Mouse (Mus musculus) embryo, embryonic 11 days (tissue): ENCODE data around the gene Ttc21a.

ENCODE experiments used
- DNase-seq: peaks from one replicate; pipeline ENCODE4 v3.0.0-alpha.2; 2015

Ttc21a gene

DNA sequence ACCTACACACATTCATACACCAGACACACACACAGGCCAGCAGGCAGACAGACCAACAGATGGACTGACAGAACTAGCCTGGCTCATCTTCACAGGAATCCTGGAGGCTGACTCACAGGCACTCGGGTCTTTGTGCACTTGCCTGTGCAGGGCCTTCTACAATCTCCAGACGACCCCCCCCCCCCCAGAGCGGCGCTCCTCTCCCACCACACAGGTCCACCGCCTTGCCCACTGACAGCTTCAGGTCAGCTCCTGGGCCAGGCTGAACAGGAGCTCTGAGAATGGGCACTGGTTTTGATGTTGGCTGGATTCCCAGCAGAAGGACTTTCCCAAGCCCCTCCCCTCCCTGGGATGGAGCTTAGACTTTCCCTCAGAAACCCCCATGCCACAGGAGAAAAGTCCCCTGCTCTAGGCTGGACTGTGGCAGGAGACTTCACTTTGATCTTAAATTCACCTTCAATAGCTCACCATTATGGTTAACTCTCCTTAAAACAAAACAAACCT, 40.2 kb downstream of the Ttc21a start:
- no peak for DNase-seq

DNA sequence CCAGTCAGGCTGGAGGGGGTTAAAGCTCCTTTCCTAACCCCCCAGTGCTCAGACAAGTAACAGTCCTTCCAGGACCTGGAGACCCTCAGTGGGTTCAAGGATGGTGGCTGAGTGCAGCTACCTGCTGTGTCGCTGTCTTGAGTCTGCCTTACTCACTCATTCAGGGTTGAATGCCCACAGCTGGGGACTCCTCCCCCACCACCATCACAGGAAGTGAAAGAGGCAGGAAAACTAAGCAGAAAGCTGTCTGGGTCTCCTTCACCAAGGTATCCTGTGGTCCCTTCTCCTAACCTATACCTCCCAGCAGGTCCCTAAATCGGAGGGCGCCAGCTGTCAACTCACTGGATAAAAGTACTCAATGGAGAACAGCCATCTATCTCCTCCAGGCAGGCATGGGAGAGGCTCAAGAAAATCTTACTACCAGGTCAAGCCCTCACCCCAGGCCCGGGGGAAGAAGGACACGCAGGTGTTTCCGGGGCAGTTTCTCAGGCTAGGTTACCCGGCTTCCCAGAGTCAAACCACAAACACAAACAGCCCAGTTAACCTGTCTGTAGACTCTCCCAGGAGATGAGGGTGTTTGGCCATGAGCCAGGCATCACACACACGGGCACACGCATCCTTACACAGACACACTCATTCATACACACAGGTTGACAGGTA, 40.9 kb downstream of the Ttc21a start:
- DNase-seq: no peak

DNA sequence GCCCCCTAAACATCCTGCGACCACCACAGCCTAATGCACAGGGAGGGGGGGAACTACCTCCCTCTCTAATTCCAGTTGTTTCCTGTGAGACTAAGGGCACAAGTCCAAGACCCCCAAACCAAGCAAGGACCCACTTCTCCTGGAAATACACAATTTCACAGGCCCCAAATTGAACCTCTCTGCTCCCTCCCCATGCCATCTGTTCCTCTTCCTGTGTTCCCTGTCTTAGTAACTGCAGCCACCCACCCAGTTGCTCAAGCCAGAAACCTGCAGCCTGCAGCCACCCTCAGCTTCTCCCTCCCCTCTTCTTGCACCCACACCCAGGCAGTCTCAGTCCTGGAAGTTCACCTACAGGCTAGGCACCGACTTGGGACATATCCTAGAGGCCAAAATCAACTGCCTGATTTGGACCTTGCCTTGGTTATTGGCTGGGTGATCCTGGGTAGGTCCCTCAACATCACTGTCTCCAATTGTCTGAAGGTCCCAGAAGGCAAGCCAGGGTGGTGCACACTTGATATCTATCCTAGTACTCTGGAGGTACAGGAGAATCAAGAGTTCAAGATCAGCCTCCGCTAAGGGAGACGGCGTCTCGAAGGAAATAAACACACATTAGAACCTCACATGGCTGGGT, 41.5 kb downstream of the Ttc21a start:
- DNase-seq: no peak

DNA sequence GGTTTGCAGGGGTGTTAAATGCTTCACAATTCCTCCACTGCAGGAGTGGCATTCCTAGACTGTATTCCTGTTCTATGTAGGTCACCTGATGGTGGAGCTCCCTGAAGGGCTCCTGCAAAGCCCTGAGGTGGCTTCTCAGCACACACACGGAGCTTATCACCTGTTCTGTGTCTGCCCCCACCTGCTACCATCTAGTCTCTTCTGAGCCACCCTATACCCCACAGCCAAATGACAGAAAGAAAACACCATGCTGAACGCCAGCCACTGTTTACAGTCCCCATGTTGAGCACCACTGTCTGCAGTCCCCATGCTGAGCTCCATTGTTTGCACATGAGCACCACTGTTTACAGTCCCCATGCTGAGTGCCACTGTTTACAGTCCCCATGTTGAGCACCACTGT, 42.3 kb downstream of the Ttc21a start:
- no peak for DNase-seq

DNA sequence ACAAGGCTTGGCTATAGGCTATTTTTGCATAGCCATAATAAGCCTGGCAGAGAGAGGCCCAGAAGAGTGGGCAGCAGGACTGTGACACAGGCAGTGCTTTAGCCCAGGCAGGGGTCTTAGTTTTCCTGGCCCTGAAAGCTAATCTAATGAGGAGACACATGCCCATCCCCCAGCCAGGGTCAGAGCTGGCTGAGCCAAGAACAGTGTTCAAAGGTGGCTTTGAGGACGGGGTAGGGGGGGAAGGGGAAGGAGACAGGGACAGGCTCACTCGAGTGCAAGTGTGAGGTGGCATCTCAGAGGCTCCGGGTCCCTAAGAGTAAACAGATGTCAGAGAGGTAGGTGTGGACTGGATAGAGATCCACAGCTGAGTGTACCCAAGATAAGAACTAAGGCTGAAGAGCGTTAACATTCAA, 43.4 kb downstream of the Ttc21a start:
- DNase-seq: peak; percentile 60

DNA sequence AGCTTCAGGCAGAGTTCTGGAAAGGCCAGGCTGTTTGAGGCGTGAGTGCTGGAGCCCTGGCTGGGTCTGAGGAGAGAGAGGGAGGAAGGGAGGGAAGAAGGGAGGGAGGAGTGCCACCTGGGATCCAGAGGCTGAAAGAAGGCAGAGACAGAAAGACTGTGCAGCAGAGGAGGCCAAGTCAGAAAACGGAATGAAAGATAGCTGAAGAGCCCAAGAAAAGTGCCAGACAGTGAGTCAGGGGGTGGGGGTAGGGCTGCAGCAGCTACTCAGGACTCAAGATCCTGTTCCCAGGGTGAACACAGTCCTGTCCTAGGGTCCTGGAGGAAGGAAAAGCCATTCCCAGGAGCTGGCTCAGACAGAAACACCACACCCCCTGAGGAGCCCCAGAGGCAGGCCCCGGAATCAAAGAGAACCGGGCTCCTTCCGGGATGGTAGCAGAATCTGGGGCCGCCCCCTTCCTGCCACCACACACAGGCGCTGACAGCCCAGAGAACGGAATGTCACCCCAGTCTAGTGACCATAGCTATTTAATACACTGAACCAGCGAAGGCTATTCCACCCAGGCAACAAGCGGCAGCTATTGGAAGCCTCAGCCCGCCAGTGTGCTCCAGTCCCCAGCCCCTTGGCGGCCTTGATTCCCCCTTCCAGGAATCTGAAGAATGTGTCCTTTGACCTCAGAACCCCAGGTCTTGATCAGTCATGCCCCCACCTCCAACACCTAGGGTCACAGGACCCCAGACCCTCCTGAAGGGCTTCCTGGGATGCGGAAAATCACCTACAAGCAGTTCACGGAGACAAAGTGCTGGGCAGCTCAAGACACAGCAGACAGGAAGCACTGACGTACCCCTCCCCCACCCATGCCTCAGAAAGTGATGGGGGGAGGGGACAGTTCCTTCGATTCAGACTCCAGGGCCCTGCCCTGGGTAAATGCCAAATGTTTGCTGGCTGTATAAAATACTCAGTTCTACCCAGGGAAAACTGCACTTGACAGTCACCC, 44.1 kb downstream of the Ttc21a start:
- peak; percentile 91 for DNase-seq

DNA sequence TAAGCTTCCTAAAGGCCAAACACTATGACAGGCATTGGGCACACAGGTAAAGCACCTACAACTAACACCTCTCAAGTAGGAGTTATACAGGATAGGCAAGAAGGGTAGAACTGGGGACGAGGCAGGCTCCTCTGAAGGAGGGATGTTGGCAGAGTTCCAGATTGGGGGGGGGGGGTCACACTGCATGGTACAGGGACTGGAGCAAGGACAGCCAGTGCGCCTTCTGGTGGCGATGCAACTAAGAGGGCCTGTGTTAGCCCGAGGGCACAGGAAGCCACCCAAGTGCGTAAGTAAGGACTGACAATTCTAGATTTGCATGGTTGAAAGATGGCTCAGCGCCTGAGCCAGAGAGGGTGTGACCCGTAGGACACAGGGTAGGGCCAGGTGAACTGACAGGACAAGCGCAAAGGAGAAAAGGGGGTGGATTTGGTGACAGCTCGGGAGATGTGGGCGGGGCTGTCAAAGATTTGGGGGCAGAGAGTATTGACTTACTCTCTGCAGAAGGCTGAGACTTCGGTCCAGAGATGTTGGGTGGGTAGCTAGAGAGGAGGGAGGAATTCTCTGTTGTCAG, 44.9 kb downstream of the Ttc21a start:
- peak; percentile 62 for DNase-seq

DNA sequence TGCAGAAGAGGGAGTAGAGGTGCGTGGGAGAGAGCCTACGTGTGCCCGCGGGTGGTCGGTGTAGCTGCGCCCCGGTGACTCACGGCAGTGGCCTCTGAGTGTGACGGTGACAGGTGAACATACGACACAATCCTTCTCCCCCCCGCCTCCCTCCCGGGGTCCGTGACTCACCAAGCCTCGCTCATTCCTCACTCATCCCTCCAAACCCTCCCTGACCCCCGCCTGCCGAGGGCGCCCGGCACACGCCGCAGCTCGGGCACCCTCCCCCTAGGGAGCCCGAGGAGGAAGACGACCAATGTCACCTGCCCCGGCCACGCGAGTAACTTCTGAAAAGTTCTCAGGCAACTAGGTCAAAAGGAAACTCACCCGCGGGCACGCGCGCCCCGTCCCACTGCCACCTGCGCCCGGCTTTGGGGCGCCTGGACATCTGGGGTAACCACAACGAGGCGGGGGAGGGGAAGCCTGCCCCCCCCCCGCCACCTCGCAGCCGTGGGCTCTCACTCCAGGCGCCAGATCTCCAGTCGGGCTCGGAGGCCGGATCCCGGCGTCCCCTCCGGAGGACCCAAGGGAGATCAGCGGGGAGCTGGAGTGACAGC, 45.6 kb downstream of the Ttc21a start:
- DNase-seq: peak; percentile 41

DNA sequence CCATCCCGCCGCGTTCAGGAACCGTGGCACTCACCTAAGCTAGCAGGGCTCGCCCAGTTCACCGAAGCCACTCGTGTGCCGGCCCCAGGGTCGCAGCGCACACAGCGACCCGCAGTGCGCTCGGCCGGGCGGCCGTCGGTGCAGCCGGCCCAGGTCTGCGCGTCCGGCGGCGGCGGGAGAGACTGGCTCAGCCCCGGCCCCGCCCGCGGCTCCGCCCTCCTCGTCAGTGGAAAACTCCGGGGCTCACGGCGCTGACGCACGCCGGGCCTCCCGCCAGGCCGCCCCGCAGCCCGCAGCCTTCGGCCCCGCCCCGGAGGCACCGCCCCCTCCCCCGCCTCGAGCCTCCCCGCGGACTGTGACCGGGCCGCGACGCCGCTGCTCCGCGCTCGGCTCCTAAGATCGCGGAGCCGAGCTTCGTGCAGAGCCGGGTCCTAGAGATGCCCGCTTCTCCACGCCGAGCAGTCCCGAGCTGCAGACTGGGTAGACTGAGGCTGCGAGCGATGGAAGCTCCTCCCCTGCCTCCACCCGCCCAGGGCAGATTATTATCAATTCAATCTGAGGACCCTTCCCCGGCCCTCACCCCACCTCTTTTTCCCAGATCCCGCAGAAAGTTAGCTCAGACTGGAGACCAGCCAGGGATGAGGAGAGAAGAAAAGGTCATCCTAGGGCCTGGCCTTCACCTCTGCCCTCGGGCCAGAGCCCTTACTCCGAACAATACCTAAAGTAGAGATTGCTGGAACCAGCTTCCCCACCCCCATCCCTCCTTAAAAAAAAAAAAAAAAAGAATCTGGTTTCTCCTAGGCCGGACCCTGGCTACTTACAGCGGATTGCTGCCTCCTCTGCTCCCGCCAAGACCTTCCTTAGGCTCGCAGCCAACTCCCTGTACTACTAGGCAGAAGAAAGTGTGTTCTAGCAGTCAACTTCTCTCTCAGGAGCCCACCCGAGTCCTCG, 46.5 kb downstream of the Ttc21a start:
- DNase-seq: peak; percentile 90

DNA sequence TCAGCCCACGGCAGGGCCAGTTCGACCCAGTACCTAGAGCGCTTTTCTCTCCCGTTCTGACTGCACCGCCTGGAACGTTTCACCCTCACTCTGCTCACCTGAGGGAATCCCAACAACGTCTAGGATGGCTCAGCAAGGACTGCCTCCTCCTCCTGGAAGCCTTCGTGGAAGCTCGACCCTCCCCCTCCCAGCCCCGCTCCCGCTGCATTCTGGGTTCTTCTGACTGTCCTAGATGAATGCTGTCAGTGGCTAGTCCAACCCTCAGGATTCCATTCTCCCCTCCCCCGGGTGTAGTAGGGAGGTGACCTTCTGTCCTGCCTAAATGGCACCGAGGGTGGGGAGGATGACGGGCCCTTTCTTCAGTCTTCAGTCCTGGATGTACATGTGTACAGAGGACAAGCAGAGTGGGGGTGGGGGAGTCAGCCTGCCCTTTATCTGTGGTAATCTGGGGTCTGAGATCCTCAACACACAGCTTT, 47.2 kb downstream of the Ttc21a start, which contains the start of gene Csrnp1:
Gene Csrnp1 (minus strand): TSS at position 123 of the 476 bp plus-strand sequence.
- DNase-seq: peak; percentile 66

DNA sequence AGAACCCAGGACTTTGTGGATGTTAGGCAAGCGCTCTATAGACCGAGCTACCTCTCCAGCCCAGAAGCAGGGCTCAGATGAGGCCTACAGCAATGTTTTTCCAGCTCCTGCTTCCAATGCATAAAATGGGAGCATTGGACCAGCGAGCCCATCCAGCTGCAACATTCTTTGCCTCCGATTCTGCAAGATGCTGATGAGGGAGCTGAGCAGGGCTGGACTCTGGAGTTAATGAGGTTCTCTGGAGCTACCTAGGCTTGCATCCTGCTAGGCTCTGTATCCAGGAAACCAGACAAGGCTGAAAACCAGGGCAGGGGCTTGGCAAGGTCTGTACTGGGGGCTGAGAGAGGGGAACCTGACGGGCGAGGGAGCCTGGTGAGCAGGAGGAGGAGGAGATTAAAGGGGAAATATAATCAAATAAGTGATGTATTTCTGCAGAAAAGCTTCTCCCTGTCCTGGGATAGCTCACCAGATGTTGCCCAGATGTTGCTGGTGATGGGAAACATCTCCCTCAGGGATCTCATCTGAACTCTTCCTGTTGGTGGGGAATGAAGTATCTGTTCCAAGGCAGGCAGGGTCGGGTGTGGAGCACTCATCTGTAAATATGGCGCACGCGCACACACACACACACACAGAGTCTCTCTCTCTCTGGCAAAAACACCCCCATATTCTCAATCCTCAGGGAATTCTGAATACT, 48.6 kb downstream of the Ttc21a start:
- DNase-seq: peak; percentile 43

DNA sequence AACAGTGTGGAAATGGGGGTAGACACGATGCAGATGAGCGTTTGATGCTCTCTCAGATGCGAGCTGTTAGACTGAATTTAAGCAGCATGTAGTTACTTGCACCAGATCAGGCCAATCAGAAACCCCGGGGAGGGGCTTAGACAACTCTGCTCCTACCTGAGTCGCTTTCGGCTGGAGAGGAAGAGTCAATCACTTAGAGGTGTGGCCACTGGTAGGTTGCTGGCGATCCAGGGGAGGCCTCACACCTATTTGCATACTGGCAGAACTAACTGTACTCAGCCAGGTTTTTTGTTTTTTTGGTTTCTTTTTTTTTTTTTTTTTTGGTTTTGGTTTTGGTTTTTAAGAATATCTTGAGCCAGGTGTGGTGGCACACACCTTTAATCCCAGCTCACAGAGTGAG, 50.9 kb downstream of the Ttc21a start:
- no peak for DNase-seq

DNA sequence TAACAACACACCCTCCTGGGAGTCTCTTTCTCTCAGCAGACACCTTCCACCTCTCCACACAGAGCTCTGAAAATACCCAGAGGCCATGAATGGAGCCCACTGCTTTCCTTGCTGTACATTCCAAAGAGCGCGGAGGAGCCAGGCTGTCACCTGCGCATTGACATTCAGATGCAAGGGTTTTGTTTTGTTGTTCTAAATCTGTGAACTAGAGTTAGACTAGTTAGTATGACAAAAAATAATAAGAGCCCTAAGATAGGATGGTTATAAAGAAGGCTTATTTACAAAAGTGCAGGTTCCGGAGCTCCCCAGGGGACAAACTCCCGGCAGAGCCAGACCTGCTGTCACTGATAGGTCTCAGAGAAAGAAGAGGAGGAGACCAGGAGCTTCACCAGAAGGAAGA, 53.9 kb downstream of the Ttc21a start:
- DNase-seq: no peak

DNA sequence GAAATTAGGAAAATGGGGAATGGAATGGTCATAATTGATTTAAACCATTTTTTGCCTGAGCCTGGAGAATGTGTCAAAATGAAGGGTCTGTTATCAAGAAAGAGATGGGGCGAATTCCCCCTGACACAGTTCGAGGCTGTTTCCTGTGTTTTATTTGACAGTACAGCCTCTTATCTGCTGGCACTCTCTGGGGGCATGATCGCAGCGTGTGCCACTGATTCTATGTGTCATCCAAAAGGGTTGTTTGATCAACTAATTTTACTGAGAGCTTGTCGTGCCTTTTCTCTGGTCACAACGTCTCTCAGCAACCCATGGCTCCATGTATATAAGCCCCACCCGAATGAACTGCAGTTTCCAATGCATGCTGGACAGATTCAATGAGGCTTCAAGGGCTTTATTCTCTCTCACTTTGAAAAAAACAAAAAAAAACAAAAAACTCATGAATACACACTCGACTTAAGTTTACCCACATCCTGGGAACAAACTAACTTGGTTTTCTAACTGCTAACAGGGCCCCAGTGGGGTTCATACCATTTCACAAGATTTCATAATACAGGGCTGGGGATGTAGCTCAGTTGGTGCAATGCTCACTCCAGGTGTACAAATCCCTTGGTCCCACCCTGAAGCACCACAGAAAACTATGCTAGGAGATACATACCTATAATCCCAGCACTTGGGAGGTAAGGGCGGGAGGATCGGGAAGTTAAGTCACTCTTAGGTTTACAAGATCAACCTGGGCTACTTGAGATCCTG, 55.9 kb downstream of the Ttc21a start:
- DNase-seq: no peak

DNA sequence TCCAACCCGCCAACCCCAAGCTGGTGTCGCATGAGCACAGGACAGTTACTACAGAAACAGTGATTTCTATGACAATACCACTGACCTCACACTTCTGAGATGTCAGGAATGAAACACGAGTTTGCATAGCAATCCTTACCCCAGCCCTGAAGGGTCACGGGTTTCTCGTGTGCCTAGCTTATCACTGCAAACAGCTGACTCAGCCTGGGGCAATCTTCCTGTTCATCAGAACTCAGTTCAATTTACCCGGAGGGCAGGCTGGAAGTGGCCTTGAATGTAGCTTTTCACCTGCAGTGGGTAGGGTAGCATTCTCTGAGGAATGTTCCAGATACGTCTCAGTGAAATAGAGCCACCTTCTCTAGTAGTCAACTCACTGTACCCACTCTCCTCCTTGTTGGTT, 56.8 kb downstream of the Ttc21a start:
- no peak for DNase-seq

DNA sequence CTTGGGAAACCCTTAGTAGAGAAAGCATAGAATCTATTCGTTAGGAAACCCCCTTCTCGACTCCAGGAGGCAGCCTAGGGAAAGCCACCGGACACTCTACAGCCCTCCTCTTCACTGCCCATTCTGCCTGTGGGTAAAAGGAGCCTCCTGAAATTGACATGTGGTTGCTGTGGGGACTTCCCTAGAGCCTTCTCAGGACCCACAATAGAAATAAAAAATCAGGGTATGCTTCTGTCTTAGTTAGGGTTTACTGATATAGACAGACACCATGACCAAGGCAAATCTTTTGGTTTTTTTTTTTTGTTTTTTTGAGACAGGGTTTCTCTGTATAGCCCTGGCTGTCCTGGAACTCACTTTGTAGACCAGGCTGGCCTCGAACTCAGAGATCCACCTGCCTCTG, 58.7 kb downstream of the Ttc21a start:
- DNase-seq: no peak

DNA sequence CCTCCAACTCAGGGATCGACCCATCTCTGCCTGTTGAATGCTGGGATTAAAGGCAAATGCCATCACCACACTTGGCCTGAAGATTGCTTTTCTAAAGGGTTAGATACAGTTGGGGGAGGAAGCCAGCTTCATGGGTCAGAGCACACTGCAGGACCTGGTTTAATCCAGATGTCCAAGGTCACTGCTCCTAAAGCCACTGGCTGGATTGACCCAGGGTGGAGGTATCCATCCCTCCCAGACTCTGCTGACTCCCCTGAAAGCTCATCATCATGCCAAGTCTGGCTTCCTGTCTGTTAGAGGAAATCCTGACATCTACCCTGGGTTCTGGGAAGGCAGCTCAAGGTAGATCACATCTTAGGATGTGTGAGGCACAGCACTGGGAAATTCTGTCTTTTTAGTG, 61.4 kb downstream of the Ttc21a start:
- DNase-seq: no peak

DNA sequence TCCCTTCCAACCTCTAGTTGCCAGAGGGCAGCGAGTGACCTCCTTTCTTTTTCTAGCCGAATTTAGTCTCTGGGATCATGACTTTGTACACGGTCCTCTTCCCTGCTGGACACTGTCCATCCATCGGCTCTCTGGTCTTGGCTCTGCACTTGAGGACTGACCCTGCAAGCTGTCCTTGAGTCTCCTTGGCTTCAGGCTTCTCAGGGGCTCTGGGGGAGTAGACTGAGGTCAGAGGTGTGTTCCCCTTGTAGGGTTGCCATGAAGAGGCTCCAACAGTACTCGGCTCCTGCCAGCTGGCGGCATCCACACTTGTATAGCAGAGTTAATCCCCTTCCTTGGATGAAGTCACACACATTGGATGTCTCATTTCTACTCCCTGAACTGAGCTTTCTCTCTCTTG, 62.2 kb downstream of the Ttc21a start:
- no peak for DNase-seq

DNA sequence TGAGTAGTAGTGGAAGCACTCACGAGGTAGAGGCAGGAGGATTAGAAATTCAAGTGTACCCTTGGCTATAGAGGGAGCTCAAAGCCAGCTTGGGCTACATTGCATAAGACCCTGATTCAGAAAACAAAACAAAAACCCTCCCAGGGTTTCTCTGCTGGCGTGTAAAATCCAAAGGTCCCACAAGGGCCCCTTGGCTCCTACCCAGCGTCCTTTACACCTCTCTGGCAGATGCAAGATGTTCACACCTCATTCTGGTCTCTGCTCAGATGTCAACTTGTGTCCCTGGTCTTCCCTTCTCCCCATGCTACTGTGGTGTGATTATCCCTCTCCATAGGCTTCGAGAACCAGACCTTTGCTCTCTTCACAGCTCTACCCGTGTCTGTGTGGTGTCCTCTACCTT, 63.4 kb downstream of the Ttc21a start:
- no peak for DNase-seq
